Mouse (Mus musculus): ENCODE results near the gene Klhdc3. TPM values are rescaled to one million over a fixed set of nuclear protein-coding genes. Genes with fewer than 3 reads are reported as not detected.

Gene Klhdc3
- polyA plus RNA-seq, 1 experiment from 2014 or later: 61.4 TPM

DNA sequence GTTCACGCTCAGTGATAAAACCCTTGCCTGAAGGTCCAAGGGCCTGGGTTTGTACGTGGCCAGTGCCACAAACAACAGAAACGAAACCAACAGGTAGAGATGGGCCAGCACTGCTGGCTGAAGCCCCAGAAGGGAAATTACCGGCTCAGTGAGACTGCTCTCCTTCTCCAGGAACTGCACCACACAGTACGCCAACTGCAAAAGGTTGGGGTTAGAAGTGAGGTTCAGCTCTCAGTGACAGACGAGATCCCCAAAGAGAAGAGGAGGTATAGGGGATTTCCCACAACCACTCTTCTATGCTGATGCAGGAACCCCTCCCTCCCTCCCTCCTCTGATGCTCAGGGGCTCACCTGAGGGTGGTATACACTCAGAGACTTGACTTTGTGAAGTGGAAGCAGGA is 5.2 kb upstream of the Klhdc3 start:
- ATAC-seq (no peak), DNase-seq (ENCODE audit: low read depth, low spot score) (no peak)
- in situ Hi-C loops (cut with MboI; ENCODE audit: low pct_unique_long_range_greater_than_20kb): no loop called here
- H3K27me3 ChIP-seq: no peaks in the 10 kb centered on the region
- ChIA-PET CTCF (no interaction called here), POLR2A (no interaction called here)
- TF ChIP-seq CTCF (IDR thresholded peaks at IDR 0.05): no peak

- CTCF ChIA-PET: no interaction called here
- DNase-seq (ENCODE audit: low read depth, low spot score) (no peak), ATAC-seq (no peak)
- POLR2A ChIA-PET: interaction anchor here (0.7 kb wide), 1 partner anchor 48 kb away, joined by 4 read pairs; no protein-coding TSS in a partner anchor
- in situ Hi-C loops (cut with MboI; ENCODE audit: low pct_unique_long_range_greater_than_20kb): no loop called here
- TF ChIP-seq CTCF (IDR thresholded peaks at IDR 0.05): no peak
- no peaks in the 10 kb centered on the region for H3K27me3 ChIP-seq
Observed at GRCm38 (mm10) chr17:46682654-46683389, 2.1 kb upstream of the Klhdc3 start.

DNA sequence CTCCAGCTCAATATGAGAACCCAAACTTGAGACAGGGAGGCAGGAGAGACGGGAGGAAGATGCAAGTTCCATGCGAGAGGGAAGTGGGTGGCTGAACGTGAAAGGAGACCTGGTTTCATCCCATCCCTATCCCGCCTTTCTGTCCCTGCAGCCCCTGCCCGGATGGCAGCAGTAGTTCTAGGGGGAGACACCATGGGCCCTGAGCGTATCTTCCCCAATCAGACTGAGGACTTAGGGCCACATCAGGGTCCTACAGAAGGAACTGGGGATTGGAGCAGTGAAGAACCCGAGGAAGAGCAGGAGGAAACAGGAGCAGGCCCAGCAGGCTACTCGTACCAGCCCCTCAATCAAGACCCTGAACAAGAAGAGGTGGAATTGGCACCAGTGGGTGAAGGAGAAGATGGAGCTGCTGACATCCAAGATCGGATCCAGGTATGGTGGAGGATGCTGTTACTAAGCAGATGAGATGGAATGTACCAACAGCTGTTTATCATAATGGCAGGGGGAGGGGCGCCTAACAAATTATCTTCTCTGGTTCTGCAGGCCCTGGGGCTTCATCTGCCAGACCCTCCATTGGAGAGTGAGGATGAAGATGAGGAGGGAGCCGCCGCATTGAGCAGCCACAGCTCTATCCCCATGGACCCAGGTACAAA is 878 bp upstream of the Klhdc3 start:
- CTCF ChIA-PET: no interaction called here
- POLR2A ChIA-PET: interaction anchor here (1.0 to 1.5 kb wide), 4 partner anchors 9 to 52 kb away, joined by 3 to 4 read pairs (median 3); partner anchors contain the start of genes Ppp2r5d and Ptk7
- no peak for TF ChIP-seq CTCF (IDR thresholded peaks at IDR 0.05)
- no peaks in the 10 kb centered on the region for H3K27me3 ChIP-seq
- DNase-seq (ENCODE audit: low read depth, low spot score): no peak
- in situ Hi-C loops (cut with MboI; ENCODE audit: low pct_unique_long_range_greater_than_20kb): no loop called here
- ATAC-seq: no peak

- no peak for ATAC-seq
- no peaks in the 10 kb centered on the region for H3K27me3 ChIP-seq
- TF ChIP-seq CTCF (IDR thresholded peaks at IDR 0.05): no peak
- ChIA-PET CTCF (interaction anchor here (1.3 to 2.0 kb wide), 3 partner anchors 14 to 44 kb away, joined by 4 read pairs; no protein-coding TSS in a partner anchor), POLR2A (interaction anchor here (1.0 to 1.7 kb wide), 6 partner anchors 21 to 93 kb away, joined by 3 to 11 read pairs (median 3); partner anchors contain the start of genes Cul7, Ppp2r5d and Ptk7)
- in situ Hi-C loops (cut with MboI; ENCODE audit: low pct_unique_long_range_greater_than_20kb): no loop called here
- DNase-seq (ENCODE audit: low read depth, low spot score): no peak
Observed at GRCm38 (mm10) chr17:46679843-46680759, 613 bp downstream of the Klhdc3 start.

DNA sequence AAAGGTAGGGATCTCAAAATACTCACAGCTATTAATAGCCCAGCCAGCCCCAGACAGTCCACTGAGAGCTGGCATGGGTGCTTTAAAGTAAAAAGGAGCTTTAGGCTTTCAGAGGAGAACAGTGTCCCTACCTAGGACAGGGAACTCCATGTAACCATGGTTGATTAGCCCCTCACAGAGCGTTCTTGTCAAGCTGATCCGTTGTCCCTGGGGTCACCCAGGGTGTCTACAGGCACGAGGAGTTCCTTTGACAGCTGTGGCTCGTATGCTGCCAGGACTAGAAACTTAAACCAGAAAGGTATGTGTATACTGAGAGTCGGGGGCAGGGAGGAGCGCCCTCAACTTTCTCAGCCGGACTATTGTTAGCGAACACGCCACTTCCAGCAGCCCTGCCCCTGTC is 1.8 kb downstream of the Klhdc3 start:
- no peaks in the 10 kb centered on the region for H3K27me3 ChIP-seq
- ATAC-seq: no peak
- in situ Hi-C loops (cut with MboI; ENCODE audit: low pct_unique_long_range_greater_than_20kb): no loop called here
- POLR2A ChIA-PET: interaction anchor here (1.7 kb wide), 1 partner anchor 35 kb away, joined by 11 read pairs; no protein-coding TSS in a partner anchor
- no peak for TF ChIP-seq CTCF (IDR thresholded peaks at IDR 0.05)
- CTCF ChIA-PET: interaction anchor here (1.3 to 2.0 kb wide), 4 partner anchors 16 to 45 kb away, joined by 3 to 4 read pairs (median 4); no protein-coding TSS in a partner anchor
- DNase-seq (ENCODE audit: low read depth, low spot score): no peak

DNA sequence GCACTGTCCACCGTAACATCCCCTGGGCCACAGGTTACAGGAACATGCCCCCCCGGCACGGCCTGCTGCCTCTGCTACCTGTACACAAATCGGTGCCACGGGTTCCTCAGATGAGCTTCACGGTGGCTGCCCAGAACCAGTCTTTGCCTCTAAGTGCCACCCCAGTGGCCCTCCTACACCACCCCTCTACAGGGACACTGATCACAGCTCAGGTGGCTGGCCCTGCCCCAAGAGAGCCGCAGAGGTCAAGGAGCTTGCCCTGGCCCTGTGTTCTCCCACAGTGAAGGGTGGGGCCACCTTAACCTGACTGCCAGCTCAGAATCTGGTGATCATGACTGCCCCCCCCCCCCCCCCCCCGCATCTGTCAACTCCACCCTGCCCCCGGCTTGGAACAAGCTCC is 2.3 kb downstream of the Klhdc3 start, which contains the start of gene Mea1:
Mea1 (plus strand) TSS at position 378 of the 400 bp plus-strand sequence.
- H3K27me3 ChIP-seq: no peaks in the 10 kb centered on the region
- ChIA-PET POLR2A (no interaction called here), CTCF (interaction anchor here (1.3 to 1.4 kb wide), 2 partner anchors 23 to 37 kb away, joined by 3 to 4 read pairs; no protein-coding TSS in a partner anchor)
- ATAC-seq (no peak), DNase-seq (ENCODE audit: low read depth, low spot score) (no peak)
- in situ Hi-C loops (cut with MboI; ENCODE audit: low pct_unique_long_range_greater_than_20kb): no loop called here
- no peak for TF ChIP-seq CTCF (IDR thresholded peaks at IDR 0.05)

DNA sequence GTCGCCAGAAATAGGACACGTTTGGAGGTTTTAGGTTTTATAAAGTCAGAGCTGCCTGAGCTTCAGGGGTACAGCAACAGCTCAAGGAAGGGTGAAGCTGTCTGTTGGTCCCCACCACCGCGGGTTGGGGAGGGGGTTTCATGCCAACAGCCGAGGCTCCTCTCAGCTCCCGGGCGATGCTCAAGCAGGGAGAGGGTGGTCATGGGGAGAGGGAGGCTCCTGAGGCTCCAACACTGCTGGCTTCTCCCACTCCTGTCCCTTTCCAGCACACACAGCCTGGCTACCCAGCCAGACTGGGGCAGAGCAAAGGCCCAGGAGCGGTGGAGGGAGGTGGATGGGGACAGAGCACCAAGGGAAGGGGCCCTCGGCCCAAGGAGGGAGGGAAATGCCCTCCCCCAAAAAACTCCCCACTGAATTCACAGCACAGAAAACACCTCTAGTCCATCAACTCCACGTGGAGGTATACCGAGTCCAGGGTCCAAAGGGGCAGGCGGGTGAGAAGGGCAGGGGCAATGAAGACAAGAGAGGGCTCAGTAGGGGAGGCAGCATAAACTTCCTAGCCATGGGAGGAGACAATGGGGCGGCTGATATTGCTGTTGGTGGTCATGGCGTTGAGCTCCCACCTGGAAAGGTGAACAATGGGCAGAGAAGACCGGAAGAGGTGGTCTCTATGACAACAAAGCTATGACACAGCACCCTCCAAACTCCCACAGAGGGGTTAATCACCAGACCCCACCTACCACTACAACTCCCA is 6.0 kb downstream of the Klhdc3 start:
- no peak for TF ChIP-seq CTCF (IDR thresholded peaks at IDR 0.05)
- ChIA-PET POLR2A (interaction anchor here (0.8 kb wide), 1 partner anchor 10 kb away, joined by 4 read pairs; no protein-coding TSS in a partner anchor), CTCF (interaction anchor here (0.8 kb wide), 1 partner anchor 12 kb away, joined by 4 read pairs; no protein-coding TSS in a partner anchor)
- in situ Hi-C loops (cut with MboI; ENCODE audit: low pct_unique_long_range_greater_than_20kb): no loop called here
- DNase-seq (ENCODE audit: low read depth, low spot score) (no peak), ATAC-seq (no peak)
- no peaks in the 10 kb centered on the region for H3K27me3 ChIP-seq

- ATAC-seq: peak; percentile 87
- DNase-seq (ENCODE audit: low read depth, low spot score): peak; percentile 44
- H3K27me3 ChIP-seq: no peaks in the 10 kb centered on the region
- ChIA-PET POLR2A (interaction anchor here (0.7 to 0.8 kb wide), 3 partner anchors 9 to 377 kb away, joined by 3 to 4 read pairs (median 3); partner anchors contain the start of gene Dlk2), CTCF (interaction anchor here (0.8 kb wide), 1 partner anchor 11 kb away, joined by 4 read pairs; no protein-coding TSS in a partner anchor)
- in situ Hi-C loops (cut with MboI; ENCODE audit: low pct_unique_long_range_greater_than_20kb): no loop called here
- no peak for TF ChIP-seq CTCF (IDR thresholded peaks at IDR 0.05)
Observed at GRCm38 (mm10) chr17:46673850-46674529, 6.7 kb downstream of the Klhdc3 start, which contains the start of gene Rrp36. Gene Rrp36, minus strand, starts transcription at chr17:46674352.

GRCm38 (mm10) chr17:46669911-46670310 is 10.8 kb downstream of the Klhdc3 start:
- DNase-seq (ENCODE audit: low read depth, low spot score) (no peak), ATAC-seq (no peak)
- H3K27me3 ChIP-seq: no peaks in the 10 kb centered on the region
- ChIA-PET CTCF (interaction anchor here (1.2 kb wide), 1 partner anchor 35 kb away, joined by 3 read pairs; the partner anchor contains the start of gene Ppp2r5d), POLR2A (no interaction called here)
- no peak for TF ChIP-seq CTCF (IDR thresholded peaks at IDR 0.05)
- in situ Hi-C loops (cut with MboI; ENCODE audit: low pct_unique_long_range_greater_than_20kb): no loop called here

All from Patski (cell line).